Mouse (Mus musculus): Measurements from ENCODE around the gene Gpr6. TPM values are rescaled to one million over a fixed set of nuclear protein-coding genes. Genes with fewer than 3 reads are reported as not detected.

The Gpr6 gene
- polyA plus RNA-seq, 1 experiment = not detected

- no peaks in the 10 kb centered on the region for H3K4me1 ChIP-seq (ENCODE audit: control insufficient read depth, insufficient read depth, insufficient read length)
- H3K27me3 ChIP-seq (ENCODE audit: control insufficient read depth, insufficient read depth, low read length) = no peaks in the 10 kb centered on the region
- no peak overlapping the region for H3K27ac ChIP-seq (ENCODE audit: insufficient read depth, low read length)
- H3K36me3 ChIP-seq (ENCODE audit: control insufficient read depth, insufficient read depth, low read length) = no peaks in the 10 kb centered on the region
- WGBS = 93% methylated on average over 7 of the region's 7 CpGs
- DNase-seq (ENCODE audit: low read depth in 1 of 2, low spot score in 2 of 2) = no peak
- TF ChIP-seq POLR2A (IDR thresholded peaks at IDR 0.05; ENCODE audit: low read depth, low read length) (no peak), CTCF (IDR thresholded peaks at IDR 0.05; ENCODE audit: extremely low read depth, insufficient read depth, insufficient read length, insufficient replicate concordance) (no peak)
- no peak overlapping the region for H3K4me3 ChIP-seq (ENCODE audit: extremely low read depth, insufficient read depth, insufficient read length)
Observed at GRCm38 (mm10) chr10:41032811-41033210, 39.3 kb downstream of the Gpr6 start.

DNA sequence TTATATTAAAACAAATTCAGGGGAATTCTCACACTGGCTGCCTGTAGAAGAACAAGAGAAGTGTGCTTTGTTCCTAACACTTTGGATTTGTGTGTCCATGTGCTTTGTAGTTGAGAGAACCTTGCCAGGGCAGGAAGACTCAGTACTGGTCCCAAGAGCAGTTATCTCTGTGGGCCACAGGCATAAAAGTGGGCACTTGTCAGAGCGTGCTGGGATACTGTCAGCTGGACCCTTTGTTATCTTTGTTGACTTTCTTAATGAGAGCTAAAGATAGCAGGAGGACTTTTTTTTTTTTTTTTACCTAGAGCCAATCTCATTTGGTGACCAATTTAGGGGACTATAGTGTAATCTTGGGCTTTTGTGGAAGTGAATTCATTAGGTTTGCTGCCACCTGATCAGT is 47.2 kb downstream of the Gpr6 start:
- TF ChIP-seq CTCF (IDR thresholded peaks at IDR 0.05; ENCODE audit: extremely low read depth, insufficient read depth, insufficient read length, insufficient replicate concordance) (no peak), POLR2A (IDR thresholded peaks at IDR 0.05; ENCODE audit: low read depth, low read length) (no peak)
- H3K4me3 ChIP-seq (ENCODE audit: extremely low read depth, insufficient read depth, insufficient read length) = no peak overlapping the region
- H3K27me3 ChIP-seq (ENCODE audit: control insufficient read depth, insufficient read depth, low read length) = no peaks in the 10 kb centered on the region
- H3K27ac ChIP-seq (ENCODE audit: insufficient read depth, low read length) = no peak overlapping the region
- no peaks in the 10 kb centered on the region for H3K4me1 ChIP-seq (ENCODE audit: control insufficient read depth, insufficient read depth, insufficient read length)
- no peak for DNase-seq (ENCODE audit: low read depth in 1 of 2, low spot score in 2 of 2)
- H3K36me3 ChIP-seq (ENCODE audit: control insufficient read depth, insufficient read depth, low read length) = no peaks in the 10 kb centered on the region
- 77% methylated on average over 1 of the region's 1 CpGs for WGBS

- no peak overlapping the region for H3K4me3 ChIP-seq (ENCODE audit: extremely low read depth, insufficient read depth, insufficient read length)
- TF ChIP-seq POLR2A (IDR thresholded peaks at IDR 0.05; ENCODE audit: low read depth, low read length) (no peak), CTCF (IDR thresholded peaks at IDR 0.05; ENCODE audit: extremely low read depth, insufficient read depth, insufficient read length, insufficient replicate concordance) (no peak)
- H3K4me1 ChIP-seq (ENCODE audit: control insufficient read depth, insufficient read depth, insufficient read length) = no peaks in the 10 kb centered on the region
- WGBS = 27% methylated on average over 1 of the region's 1 CpGs
- no peak overlapping the region for H3K27ac ChIP-seq (ENCODE audit: insufficient read depth, low read length)
- DNase-seq (ENCODE audit: low read depth in 1 of 2, low spot score in 2 of 2) = no peak
- H3K36me3 ChIP-seq (ENCODE audit: control insufficient read depth, insufficient read depth, low read length) = no peaks in the 10 kb centered on the region
- H3K27me3 ChIP-seq (ENCODE audit: control insufficient read depth, insufficient read depth, low read length) = no peaks in the 10 kb centered on the region
Observed at GRCm38 (mm10) chr10:41024406-41024805, 47.7 kb downstream of the Gpr6 start.

DNA sequence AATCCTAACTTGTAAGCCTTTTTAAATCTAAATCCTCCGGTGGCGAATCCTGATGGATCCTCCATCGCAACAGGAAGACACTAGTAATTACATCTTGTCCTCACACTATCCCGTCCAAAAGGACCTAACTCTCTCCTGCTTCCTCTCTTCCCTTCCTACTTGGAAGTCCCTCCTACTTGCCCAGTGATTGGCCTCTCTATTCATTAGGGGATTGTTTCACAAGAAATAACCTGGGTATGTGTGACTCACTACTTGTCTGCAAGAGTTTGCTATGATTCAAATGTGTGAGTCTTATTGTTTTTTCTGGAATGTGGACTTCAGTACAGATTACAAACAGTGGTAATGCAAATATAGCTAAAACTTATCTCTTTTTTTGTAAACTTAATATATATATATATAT is 49.9 kb downstream of the Gpr6 start:
- no peak for DNase-seq (ENCODE audit: low read depth in 1 of 2, low spot score in 2 of 2)
- H3K27me3 ChIP-seq (ENCODE audit: control insufficient read depth, insufficient read depth, low read length) = no peaks in the 10 kb centered on the region
- 92% methylated on average over 4 of the region's 4 CpGs for WGBS
- TF ChIP-seq POLR2A (IDR thresholded peaks at IDR 0.05; ENCODE audit: low read depth, low read length) = no peak
- TF ChIP-seq CTCF (IDR thresholded peaks at IDR 0.05; ENCODE audit: extremely low read depth, insufficient read depth, insufficient read length, insufficient replicate concordance) = no peak
- H3K4me1 ChIP-seq (ENCODE audit: control insufficient read depth, insufficient read depth, insufficient read length) = no peaks in the 10 kb centered on the region
- H3K36me3 ChIP-seq (ENCODE audit: control insufficient read depth, insufficient read depth, low read length) = no peaks in the 10 kb centered on the region
- H3K4me3 ChIP-seq (ENCODE audit: extremely low read depth, insufficient read depth, insufficient read length) = no peak overlapping the region
- no peak overlapping the region for H3K27ac ChIP-seq (ENCODE audit: insufficient read depth, low read length)

Other genes starting within 250 kb of the Gpr6 start
- gene Cdc40, start 189.0 kb downstream of the Gpr6 start, polyA plus RNA-seq (2012; rRNA removed) = 13.5 and 14.8 TPM in 2 replicates
- gene Wasf1, start 188.8 kb downstream of the Gpr6 start, polyA plus RNA-seq (2012; rRNA removed) = 0.36 and 0.38 TPM in 2 replicates
- 8.4 and 9.1 TPM in 2 replicates for gene Fig4, start 231.0 kb upstream of the Gpr6 start, polyA plus RNA-seq (2012; rRNA removed)
- gene Ak9, start 231.7 kb upstream of the Gpr6 start, polyA plus RNA-seq (2012; rRNA removed) = not detected in 2 replicates